Mouse (Mus musculus) neural tube, embryonic 11.5 days (tissue): ENCODE measurements around the gene Slit3. TPM values are rescaled to one million over a fixed set of nuclear protein-coding genes. Genes with fewer than 3 reads are reported as not detected.

ENCODE experiments used
- ATAC-seq: fragments of 200-750 bp; cut with Nextera tagmentation; 2 replicates; pipeline ENCODE4 v1.8.0; 2017; ENCODE audit warnings: moderate number of reproducible peaks, mild to moderate bottlenecking, moderate TSS enrichment, moderate library complexity; ENCODE audit not compliant: insufficient read depth, low FRiP score, low TSS enrichment
- DNase-seq: peaks from one replicate; pipeline ENCODE4 v3.0.0-alpha.2; 2015; ENCODE audit warnings: low spot score
- H3K27ac ChIP-seq: fragments of 300-500 bp; sonication (generic); 2 replicates; pipeline ENCODE4 v1.5.1; 2014; ENCODE audit warnings: low read depth, mild to moderate bottlenecking, low read length
- H3K27me3 ChIP-seq: fragments of 300-500 bp; sonication (generic); 2 replicates; pipeline ENCODE4 v1.6.1; 2014; ENCODE audit warnings: mild to moderate bottlenecking, low read length, mixed read lengths; ENCODE audit not compliant: control insufficient read depth, insufficient read depth
- H3K36me3 ChIP-seq: fragments of 300-500 bp; sonication (generic); 2 replicates; pipeline ENCODE4 v1.6.1; 2014; ENCODE audit warnings: mild to moderate bottlenecking, low read length, moderate library complexity, mixed read lengths; ENCODE audit not compliant: control insufficient read depth, insufficient read depth
- H3K4me1 ChIP-seq: fragments of 300-500 bp; sonication (generic); 2 replicates; pipeline ENCODE4 v1.6.1; 2014; ENCODE audit warnings: low read length, mixed read lengths; ENCODE audit not compliant: control insufficient read depth, insufficient read depth
- H3K4me2 ChIP-seq: fragments of 300-500 bp; sonication (generic); 2 replicates; pipeline ENCODE4 v1.6.1; 2014; ENCODE audit warnings: low read depth, mild to moderate bottlenecking, moderate library complexity
- H3K4me3 ChIP-seq: fragments of 300-500 bp; sonication (generic); 2 replicates; pipeline ENCODE4 v1.5.1; 2014; ENCODE audit warnings: low read depth, low read length
- H3K9ac ChIP-seq: fragments of 300-500 bp; sonication (generic); 2 replicates; pipeline ENCODE4 v1.6.1; 2014; ENCODE audit warnings: mild to moderate bottlenecking, low read length
- H3K9me3 ChIP-seq: fragments of 300-500 bp; sonication (generic); 2 replicates; pipeline ENCODE4 v1.6.1; 2016; ENCODE audit warnings: low read length; ENCODE audit not compliant: control insufficient read depth
- WGBS: fragments of 180-500 bp; shearing (Covaris S2); extraction: QIAGEN DNeasy Blood & Tissue Kit; methylation state at CpG from one replicate; pipeline ENCODE4 v1.1.7; 2014; 5-methylcytosine and 5-hydroxymethylcytosine counted together
- polyA plus RNA-seq: library from polyadenylated mRNA; unstranded; fragments of >200 nt; fragmentation: Nextera tagmentation; extraction: Ambion mirVana; gene quantifications from 2 replicates; pipeline ENCODE4 v1.2.1, GENCODE M21; 2014

Slit3 gene
- polyA plus RNA-seq, 1 experiment from 2014 or later = 41.3 TPM

GRCm38 (mm10) chr11:35522802-35523452 lies 401.9 kb downstream of the Slit3 start:
- 33% methylated on average over 10 of the region's 10 CpGs for WGBS
- Histone ChIP-seq H3K36me3 (no peaks in the 10 kb centered on the region), H3K4me2 (no peak overlapping the region), H3K4me1 (peaks cover 13% of the 10 kb centered on the region; the same call in 1 of the 2 replicates), H3K4me3 (no peak overlapping the region), H3K9me3 (no peaks in the 10 kb centered on the region), H3K27ac (no peak overlapping the region), H3K27me3 (no peaks in the 10 kb centered on the region), H3K9ac (no peak overlapping the region)
- ATAC-seq = no peak
- no peak for DNase-seq

GRCm38 (mm10) chr11:35523773-35524172 lies 402.7 kb downstream of the Slit3 start:
- H3K27ac ChIP-seq = 0 out of 2 replicates have a peak overlapping the region, but pooled peaks have one; percentile 53
- peak; percentile 68 for ATAC-seq
- H3K9ac ChIP-seq = no peak overlapping the region
- no peak overlapping the region for H3K4me2 ChIP-seq
- DNase-seq = no peak
- H3K4me1 ChIP-seq = peaks cover 13% of the 10 kb centered on the region; the same call in 1 of the 2 replicates
- no peaks in the 10 kb centered on the region for H3K27me3 ChIP-seq
- H3K4me3 ChIP-seq = no peak overlapping the region
- 36% methylated on average over 4 of the region's 4 CpGs for WGBS
- no peaks in the 10 kb centered on the region for H3K9me3 ChIP-seq
- H3K36me3 ChIP-seq = no peaks in the 10 kb centered on the region

GRCm38 (mm10) chr11:35526219-35526762 lies 405.3 kb downstream of the Slit3 start:
- ATAC-seq (no peak), DNase-seq (no peak)
- Histone ChIP-seq H3K27ac (no peak overlapping the region), H3K9ac (no peak overlapping the region), H3K4me3 (no peak overlapping the region), H3K4me1 (peaks cover 16% of the 10 kb centered on the region; the same call in 1 of the 2 replicates), H3K36me3 (no peaks in the 10 kb centered on the region), H3K27me3 (no peaks in the 10 kb centered on the region), H3K9me3 (no peaks in the 10 kb centered on the region), H3K4me2 (no peak overlapping the region)
- 75% methylated on average over 9 of the region's 9 CpGs for WGBS

- Histone ChIP-seq H3K9me3 (no peaks in the 10 kb centered on the region), H3K4me2 (no peak overlapping the region), H3K36me3 (no peaks in the 10 kb centered on the region), H3K4me1 (peaks cover 12% of the 10 kb centered on the region; the same call in 1 of the 2 replicates), H3K4me3 (no peak overlapping the region), H3K27me3 (no peaks in the 10 kb centered on the region), H3K9ac (peak overlapping the region; percentile 20; the same call in 1 of the 2 replicates), H3K27ac (peak overlapping the region; percentile 58)
- DNase-seq (no peak), ATAC-seq (peak; percentile 62)
- WGBS = 45% methylated on average over 7 of the region's 7 CpGs
These were observed 406.9 kb downstream of the Slit3 start for GRCm38 (mm10) chr11:35527816-35528462.

- no peak for DNase-seq
- Histone ChIP-seq H3K4me1 (peaks cover 10% of the 10 kb centered on the region), H3K27me3 (no peaks in the 10 kb centered on the region), H3K9me3 (no peaks in the 10 kb centered on the region), H3K36me3 (no peaks in the 10 kb centered on the region), H3K4me2 (no peak overlapping the region), H3K27ac (no peak overlapping the region), H3K9ac (no peak overlapping the region), H3K4me3 (no peak overlapping the region)
- ATAC-seq = no peak
- 74% methylated on average over 6 of the region's 6 CpGs for WGBS
These were observed 414.0 kb downstream of the Slit3 start for GRCm38 (mm10) chr11:35535027-35535426.

- peaks cover 10% of the 10 kb centered on the region for H3K4me1 ChIP-seq
- no peaks in the 10 kb centered on the region for H3K36me3 ChIP-seq
- peak; percentile 53 for DNase-seq
- H3K9me3 ChIP-seq = no peaks in the 10 kb centered on the region
- no peak overlapping the region for H3K4me3 ChIP-seq
- H3K27me3 ChIP-seq = no peaks in the 10 kb centered on the region
- 42% methylated on average over 18 of the region's 18 CpGs for WGBS
- H3K4me2 ChIP-seq = peak overlapping the region; percentile 15; the same call in 1 of the 2 replicates
- peak overlapping the region; percentile 73 for H3K27ac ChIP-seq
- ATAC-seq = peak; percentile 83; the same call in 1 of the 2 replicates
- peak overlapping the region; percentile 11; the same call in 1 of the 2 replicates for H3K9ac ChIP-seq
These were observed 416.4 kb downstream of the Slit3 start for GRCm38 (mm10) chr11:35537128-35538088.

- Histone ChIP-seq H3K36me3 (no peaks in the 10 kb centered on the region), H3K4me2 (no peak overlapping the region), H3K9me3 (no peaks in the 10 kb centered on the region), H3K4me3 (no peak overlapping the region), H3K4me1 (peaks cover 27% of the 10 kb centered on the region), H3K27ac (0 out of 2 replicates have a peak overlapping the region, but pooled peaks have one; percentile 20), H3K9ac (no peak overlapping the region), H3K27me3 (no peaks in the 10 kb centered on the region)
- DNase-seq (no peak), ATAC-seq (no peak)
- 87% methylated on average over 10 of the region's 10 CpGs for WGBS
These were observed 421.7 kb downstream of the Slit3 start for GRCm38 (mm10) chr11:35542731-35543130.
